Mouse (Mus musculus) megakaryocyte progenitor cell, adult 5-6 weeks (primary cell): ENCODE measurements around the gene Ell. TPM values are rescaled to one million over a fixed set of nuclear protein-coding genes. Genes with fewer than 3 reads are reported as not detected.

Experiments
- ATAC-seq: replicated peaks from 2 replicates; pipeline ENCODE4 v1.8.0; 2016; ENCODE audit warnings: mild to moderate bottlenecking, moderate TSS enrichment, inconsistent platforms; ENCODE audit not compliant: poor library complexity
- total RNA-seq, 2 experiments: library from RNA; stranded (forward) in 1 of 2; stranded (reverse) in 1 of 2; fragments of 157-497, 149-512 nt in 1 of 2; fragments of 200-1000 nt in 1 of 2; gene quantifications; 2 replicates each; pipeline versions ENCODE4 v1.2.3 to v1.2.4; 2015 to 2017

Gene Ell
- total RNA-seq, 2 experiments from 2014 or later, result 8.5 to 9.5 TPM

DNA sequence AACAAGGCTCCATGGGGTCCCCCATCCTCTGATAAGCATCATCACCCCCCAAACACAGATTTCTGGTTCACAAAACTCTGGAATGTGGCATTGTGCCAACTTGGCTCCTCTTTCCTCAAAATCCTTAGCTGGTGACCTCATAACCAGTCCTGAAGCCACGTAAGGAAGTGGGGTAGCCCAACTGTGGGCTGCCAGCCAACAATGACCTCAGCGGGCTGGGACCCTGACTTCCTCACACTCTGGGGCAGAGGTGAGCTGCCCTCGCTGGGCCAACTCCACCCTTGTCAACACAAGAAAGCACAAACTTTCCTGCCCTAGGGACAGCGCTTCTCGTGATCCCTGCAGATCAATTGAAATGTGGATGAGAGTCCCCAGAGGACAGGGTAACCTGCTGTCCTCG, 94.8 kb downstream of the Ell start:
- no peak for ATAC-seq

GRCm38 (mm10) chr8:70635527-70635926, 96.3 kb downstream of the Ell start:
- ATAC-seq, result peak; percentile 59

DNA sequence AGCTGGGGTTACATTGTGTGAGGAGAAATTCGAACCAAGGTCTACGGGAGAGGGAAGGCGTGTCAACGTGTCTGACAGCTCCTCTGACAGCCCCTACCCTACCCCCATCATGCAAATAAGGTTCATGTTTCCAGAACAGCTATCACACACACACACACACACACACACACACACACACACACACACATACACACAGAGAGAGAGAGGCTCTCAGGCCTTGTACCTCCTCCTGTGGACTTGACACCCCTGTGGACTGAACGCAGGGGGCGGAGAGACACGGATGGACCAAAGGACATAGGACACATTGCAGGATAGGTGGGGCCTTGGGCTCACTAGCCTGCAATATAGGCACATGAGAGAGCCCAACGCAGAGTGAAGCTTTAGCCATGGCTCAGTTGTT, 97.6 kb downstream of the Ell start:
- no peak for ATAC-seq

- ATAC-seq, result no peak
These were observed 99.5 kb downstream of the Ell start for GRCm38 (mm10) chr8:70638752-70639151.

Other genes with a start within 250 kb of the Ell start
- gene Ddx49, start 237.0 kb upstream of the Ell start, total RNA-seq (2015), result 42.7 and 44.7 TPM in 2 replicates
- 163 and 172 TPM in 2 replicates for gene Ddx49, start 237.0 kb upstream of the Ell start, total RNA-seq (2017)
- 214 and 223 TPM in 2 replicates for gene Cope, start 236.9 kb upstream of the Ell start, total RNA-seq (2015)
- 129 and 151 TPM in 2 replicates for gene Cope, start 236.9 kb upstream of the Ell start, total RNA-seq (2017)
- gene Cers1, start 223.7 kb upstream of the Ell start, total RNA-seq (2015), result not detected in 2 replicates
- not detected in 2 replicates for gene Cers1, start 223.7 kb upstream of the Ell start, total RNA-seq (2017)
- not detected in 2 replicates for gene Gdf1, start 209.6 kb upstream of the Ell start, total RNA-seq (2015)
- gene Gdf1, start 209.6 kb upstream of the Ell start, total RNA-seq (2017), result not detected in 2 replicates
- gene Upf1, start 186.2 kb upstream of the Ell start, total RNA-seq (2015), result 13.9 and 15.3 TPM in 2 replicates
- 32.3 and 32.5 TPM in 2 replicates for gene Upf1, start 186.2 kb upstream of the Ell start, total RNA-seq (2017)
- gene Comp, start 165.9 kb upstream of the Ell start, total RNA-seq (2015), result not detected in 2 replicates
- 0.07 TPM in 1 of 2 replicates, not detected in the other for gene Comp, start 165.9 kb upstream of the Ell start, total RNA-seq (2017)
- 7.8 and 9.3 TPM in 2 replicates for gene Crtc1, start 99.9 kb upstream of the Ell start, total RNA-seq (2015)
- 2.7 and 6.6 TPM in 2 replicates for gene Crtc1, start 99.9 kb upstream of the Ell start, total RNA-seq (2017)
- gene Klhl26, start 62.5 kb upstream of the Ell start, total RNA-seq (2015), result 4.7 and 5.1 TPM in 2 replicates
- 3.5 and 3.6 TPM in 2 replicates for gene Klhl26, start 62.5 kb upstream of the Ell start, total RNA-seq (2017)
- not detected in 2 replicates for gene Tmem59l, start 52.1 kb upstream of the Ell start, total RNA-seq (2015)
- gene Tmem59l, start 52.1 kb upstream of the Ell start, total RNA-seq (2017), result not detected in 2 replicates
- not detected in 2 replicates for gene Crlf1, start 46.3 kb upstream of the Ell start, total RNA-seq (2015)
- not detected in 2 replicates for gene Crlf1, start 46.3 kb upstream of the Ell start, total RNA-seq (2017)
- gene Rex1bd, start 32.7 kb upstream of the Ell start, total RNA-seq (2015), result 40.6 and 41.3 TPM in 2 replicates
- 42.1 and 50.4 TPM in 2 replicates for gene Rex1bd, start 32.7 kb upstream of the Ell start, total RNA-seq (2017)
- gene Uba52, start 28.7 kb upstream of the Ell start, total RNA-seq (2015), result 3,077 and 3,244 TPM in 2 replicates
- 4,035 and 5,307 TPM in 2 replicates for gene Uba52, start 28.7 kb upstream of the Ell start, total RNA-seq (2017)
- 74.6 and 90.4 TPM in 2 replicates for gene Fkbp8, start 11.7 kb upstream of the Ell start, total RNA-seq (2015)
- 114 and 133 TPM in 2 replicates for gene Fkbp8, start 11.7 kb upstream of the Ell start, total RNA-seq (2017)
- gene Kxd1, start 11.5 kb upstream of the Ell start, total RNA-seq (2015), result 88.0 and 106 TPM in 2 replicates
- 63.1 and 84.4 TPM in 2 replicates for gene Kxd1, start 11.5 kb upstream of the Ell start, total RNA-seq (2017)
- gene Isyna1, start 54.9 kb downstream of the Ell start, total RNA-seq (2015), result 26.1 and 39.0 TPM in 2 replicates
- gene Isyna1, start 54.9 kb downstream of the Ell start, total RNA-seq (2017), result 42.9 and 45.4 TPM in 2 replicates
- 31.6 and 40.7 TPM in 2 replicates for gene Ssbp4, start 69.4 kb downstream of the Ell start, total RNA-seq (2015)
- 40.2 and 69.7 TPM in 2 replicates for gene Ssbp4, start 69.4 kb downstream of the Ell start, total RNA-seq (2017)
- 6.2 and 12.9 TPM in 2 replicates for gene Lrrc25, start 76.7 kb downstream of the Ell start, total RNA-seq (2015)
- gene Lrrc25, start 76.7 kb downstream of the Ell start, total RNA-seq (2017), result 4.7 and 5.4 TPM in 2 replicates
- gene Gdf15, start 93.0 kb downstream of the Ell start, total RNA-seq (2015), result not detected in 2 replicates
- gene Gdf15, start 93.0 kb downstream of the Ell start, total RNA-seq (2017), result not detected in 2 replicates
- gene Pgpep1, start 120.9 kb downstream of the Ell start, total RNA-seq (2015), result 11.7 and 11.8 TPM in 2 replicates
- 3.6 and 5.2 TPM in 2 replicates for gene Pgpep1, start 120.9 kb downstream of the Ell start, total RNA-seq (2017)
- 121 and 125 TPM in 2 replicates for gene Lsm4, start 133.8 kb downstream of the Ell start, total RNA-seq (2015)
- 214 and 249 TPM in 2 replicates for gene Lsm4, start 133.8 kb downstream of the Ell start, total RNA-seq (2017)
- 16.1 and 29.1 TPM in 2 replicates for gene Jund, start 159.5 kb downstream of the Ell start, total RNA-seq (2015)
- 19.8 and 21.0 TPM in 2 replicates for gene Jund, start 159.5 kb downstream of the Ell start, total RNA-seq (2017)
- 0.07 TPM in 1 of 2 replicates, not detected in the other for gene Iqcn, start 164.0 kb downstream of the Ell start, total RNA-seq (2015)
- gene Iqcn, start 164.0 kb downstream of the Ell start, total RNA-seq (2017), result not detected in 2 replicates
- gene Gm3336, start 179.1 kb downstream of the Ell start, total RNA-seq (2015), result not detected in 2 replicates
- gene Gm3336, start 179.1 kb downstream of the Ell start, total RNA-seq (2017), result 0.12 TPM in 1 of 2 replicates, not detected in the other
- 0.39 TPM in 1 of 2 replicates, not detected in the other for gene Pde4c, start 184.3 kb downstream of the Ell start, total RNA-seq (2015)
- gene Pde4c, start 184.3 kb downstream of the Ell start, total RNA-seq (2017), result not detected in 2 replicates
- gene Rab3a, start 215.2 kb downstream of the Ell start, total RNA-seq (2015), result 2.6 and 3.6 TPM in 2 replicates
- gene Rab3a, start 215.2 kb downstream of the Ell start, total RNA-seq (2017), result 2.1 and 6.6 TPM in 2 replicates
- 37.4 and 41.4 TPM in 2 replicates for gene Mpv17l2, start 221.5 kb downstream of the Ell start, total RNA-seq (2015)
- gene Mpv17l2, start 221.5 kb downstream of the Ell start, total RNA-seq (2017), result 10.2 and 10.4 TPM in 2 replicates
- 5.7 and 6.0 TPM in 2 replicates for gene Pik3r2, start 237.3 kb downstream of the Ell start, total RNA-seq (2015)
- gene Pik3r2, start 237.3 kb downstream of the Ell start, total RNA-seq (2017), result 18.1 and 18.5 TPM in 2 replicates